Mouse (Mus musculus): ENCODE measurements around the gene Lsamp. TPM values are rescaled to one million over a fixed set of nuclear protein-coding genes. Genes with fewer than 3 reads are reported as not detected.

Lsamp gene
- total and polyA plus RNA-seq, 2 experiments = 0.07 to 0.37 TPM

DNA sequence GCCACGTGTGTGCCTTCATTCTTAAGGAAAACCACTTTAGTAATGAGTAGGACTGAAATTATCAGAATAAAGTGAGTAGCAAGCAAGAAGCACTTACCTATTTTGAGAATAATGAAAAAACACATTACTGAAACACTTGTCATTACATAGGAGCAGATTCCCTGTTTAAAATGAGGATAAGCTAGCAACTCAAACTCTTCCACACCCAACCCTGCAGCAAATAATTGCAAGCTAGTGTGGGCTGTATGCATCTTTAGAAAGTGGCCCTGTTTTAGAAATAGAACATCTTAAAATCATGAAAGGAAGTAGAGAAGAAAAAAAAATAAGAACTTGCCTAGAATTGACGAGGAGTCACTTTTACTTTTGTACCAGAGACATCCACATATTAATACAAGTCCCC, 1057.5 kb downstream of the Lsamp start:
- no peak overlapping the region for H3K9ac ChIP-seq (ENCODE audit: low read depth, low read length)
- no peaks in the 10 kb centered on the region for H3K36me3 ChIP-seq (ENCODE audit: control insufficient read depth, insufficient read depth, low read length)
- TF ChIP-seq POLR2A (IDR thresholded peaks at IDR 0.05; ENCODE audit: extremely low read depth, insufficient read depth, low read length) (no peak), CTCF (IDR thresholded peaks at IDR 0.05; ENCODE audit: low read depth, low read length) (no peak)
- no peak for DNase-seq (ENCODE audit: extremely low read depth, low read depth, low spot score)
- H3K27me3 ChIP-seq (ENCODE audit: control insufficient read depth, insufficient read depth, low read length) = no peaks in the 10 kb centered on the region
- H3K4me3 ChIP-seq (ENCODE audit: insufficient read depth, low read depth, low read length) = no peak overlapping the region
- no peaks in the 10 kb centered on the region for H3K79me2 ChIP-seq (ENCODE audit: control insufficient read depth, insufficient read depth, low read length)
- 62% methylated on average over 2 of the region's 2 CpGs for WGBS
- H3K27ac ChIP-seq (replicated peaks; ENCODE audit: insufficient read depth, low read depth, low read length) = no peak overlapping the region
- H3K4me1 ChIP-seq (ENCODE audit: control insufficient read depth, insufficient read depth, low read length) = no peaks in the 10 kb centered on the region

DNA sequence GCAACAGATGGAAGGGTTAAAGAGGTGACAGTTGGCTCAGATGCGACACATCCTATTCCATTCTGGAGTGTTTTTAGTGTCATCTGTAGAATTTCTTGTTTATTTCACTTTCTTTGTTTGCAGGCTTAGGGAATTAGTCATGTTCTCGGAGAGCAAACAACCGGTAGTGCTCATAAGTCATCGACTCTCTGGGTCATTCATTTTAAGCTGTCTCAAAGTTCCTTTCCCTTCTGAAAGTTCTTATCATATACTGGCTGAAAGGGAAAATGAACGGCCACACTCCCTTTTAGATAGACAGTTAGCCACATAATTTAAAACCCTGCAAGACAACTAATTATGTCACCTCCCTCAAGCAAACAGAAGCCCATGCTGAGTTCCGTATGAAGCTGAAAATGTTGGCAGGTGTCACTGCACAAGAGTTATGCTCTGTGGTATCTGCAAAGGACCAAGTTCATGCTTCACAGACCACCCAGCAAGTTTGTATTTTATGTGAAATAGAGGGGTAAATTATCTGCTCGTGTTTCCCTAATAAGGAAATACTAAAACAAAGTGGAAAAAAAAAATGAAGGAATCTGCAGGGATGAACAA, 1079.2 kb downstream of the Lsamp start:
- TF ChIP-seq POLR2A (IDR thresholded peaks at IDR 0.05; ENCODE audit: extremely low read depth, insufficient read depth, low read length) (no peak), CTCF (IDR thresholded peaks at IDR 0.05; ENCODE audit: low read depth, low read length) (no peak)
- Histone ChIP-seq H3K27ac (replicated peaks; ENCODE audit: insufficient read depth, low read depth, low read length) (no peak overlapping the region), H3K4me3 (ENCODE audit: insufficient read depth, low read depth, low read length) (no peak overlapping the region), H3K79me2 (ENCODE audit: control insufficient read depth, insufficient read depth, low read length) (no peaks in the 10 kb centered on the region), H3K36me3 (ENCODE audit: control insufficient read depth, insufficient read depth, low read length) (no peaks in the 10 kb centered on the region), H3K4me1 (ENCODE audit: control insufficient read depth, insufficient read depth, low read length) (no peaks in the 10 kb centered on the region), H3K27me3 (ENCODE audit: control insufficient read depth, insufficient read depth, low read length) (no peaks in the 10 kb centered on the region), H3K9ac (ENCODE audit: low read depth, low read length) (no peak overlapping the region)
- 61% methylated on average over 7 of the region's 7 CpGs for WGBS
- no peak for DNase-seq (ENCODE audit: extremely low read depth, low read depth, low spot score)

DNA sequence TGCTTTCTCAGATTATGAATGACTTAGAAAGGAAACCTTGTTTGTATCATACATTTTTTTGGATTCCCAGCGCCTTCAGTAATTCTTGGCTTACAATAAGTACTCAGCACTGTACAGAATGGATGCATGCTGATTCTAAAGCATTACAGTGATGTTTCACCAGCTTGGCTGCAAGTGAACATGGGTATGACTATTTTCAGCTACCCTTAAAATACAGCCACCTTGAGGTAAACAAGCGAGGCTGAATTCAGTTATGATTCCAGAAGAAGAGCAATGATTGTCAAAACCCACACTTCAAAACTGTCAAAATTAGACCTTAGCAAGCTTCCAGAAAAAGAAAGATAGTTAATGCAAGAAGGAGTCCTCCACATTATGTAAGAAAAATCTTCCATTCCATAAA, 1089.3 kb downstream of the Lsamp start:
- Histone ChIP-seq H3K4me3 (ENCODE audit: insufficient read depth, low read depth, low read length) (no peak overlapping the region), H3K27ac (replicated peaks; ENCODE audit: insufficient read depth, low read depth, low read length) (no peak overlapping the region), H3K4me1 (ENCODE audit: control insufficient read depth, insufficient read depth, low read length) (no peaks in the 10 kb centered on the region), H3K27me3 (ENCODE audit: control insufficient read depth, insufficient read depth, low read length) (no peaks in the 10 kb centered on the region), H3K9ac (ENCODE audit: low read depth, low read length) (no peak overlapping the region), H3K36me3 (ENCODE audit: control insufficient read depth, insufficient read depth, low read length) (no peaks in the 10 kb centered on the region), H3K79me2 (ENCODE audit: control insufficient read depth, insufficient read depth, low read length) (no peaks in the 10 kb centered on the region)
- TF ChIP-seq CTCF (IDR thresholded peaks at IDR 0.05; ENCODE audit: low read depth, low read length) = no peak
- no peak for TF ChIP-seq POLR2A (IDR thresholded peaks at IDR 0.05; ENCODE audit: extremely low read depth, insufficient read depth, low read length)
- 80% methylated on average over 2 of the region's 2 CpGs for WGBS
- DNase-seq (ENCODE audit: extremely low read depth, low read depth, low spot score) = no peak

DNA sequence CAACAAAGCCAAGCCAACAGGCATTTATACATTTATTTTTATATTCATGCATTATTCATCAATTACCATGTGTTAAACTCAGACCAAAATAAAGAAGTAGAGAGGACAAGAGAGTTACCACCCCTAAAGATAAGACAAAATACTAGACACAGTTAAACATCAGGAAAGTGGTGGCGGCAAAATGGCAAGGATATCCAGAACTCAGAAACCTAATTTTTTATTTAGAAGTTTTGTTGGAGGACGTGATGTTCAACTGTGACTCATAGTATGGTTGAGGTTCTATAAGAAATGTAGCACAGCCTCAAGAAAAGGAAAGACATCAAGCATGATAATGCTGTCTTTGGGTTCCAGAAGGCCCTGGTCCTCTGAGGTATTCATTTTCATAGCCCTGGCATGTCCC, 1104.5 kb downstream of the Lsamp start:
- Histone ChIP-seq H3K27ac (replicated peaks; ENCODE audit: insufficient read depth, low read depth, low read length) (no peak overlapping the region), H3K27me3 (ENCODE audit: control insufficient read depth, insufficient read depth, low read length) (no peaks in the 10 kb centered on the region), H3K4me1 (ENCODE audit: control insufficient read depth, insufficient read depth, low read length) (no peaks in the 10 kb centered on the region), H3K79me2 (ENCODE audit: control insufficient read depth, insufficient read depth, low read length) (no peaks in the 10 kb centered on the region), H3K9ac (ENCODE audit: low read depth, low read length) (no peak overlapping the region), H3K4me3 (ENCODE audit: insufficient read depth, low read depth, low read length) (no peak overlapping the region), H3K36me3 (ENCODE audit: control insufficient read depth, insufficient read depth, low read length) (no peaks in the 10 kb centered on the region)
- no peak for DNase-seq (ENCODE audit: extremely low read depth, low read depth, low spot score)
- 80% methylated on average over 2 of the region's 2 CpGs for WGBS
- TF ChIP-seq CTCF (IDR thresholded peaks at IDR 0.05; ENCODE audit: low read depth, low read length) = no peak
- no peak for TF ChIP-seq POLR2A (IDR thresholded peaks at IDR 0.05; ENCODE audit: extremely low read depth, insufficient read depth, low read length)

DNA sequence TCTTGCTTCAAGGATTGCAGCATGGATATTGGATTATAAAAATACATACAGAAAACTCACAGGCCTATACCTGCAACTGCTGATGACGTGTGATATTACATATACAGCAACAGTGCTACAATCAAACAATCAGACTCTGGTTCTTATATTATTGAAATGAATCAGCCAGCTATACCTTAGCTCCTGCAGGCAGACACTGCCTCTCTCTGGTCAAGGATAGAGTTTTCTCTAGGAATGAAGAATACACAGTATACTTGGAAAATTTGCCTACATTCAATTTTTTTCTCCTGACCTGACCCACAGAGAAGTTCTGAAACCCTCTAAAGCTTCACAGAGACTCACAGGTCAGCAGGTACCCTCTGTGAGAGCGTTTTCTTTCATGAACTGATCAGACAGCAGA, 1105.9 kb downstream of the Lsamp start:
- Histone ChIP-seq H3K4me1 (ENCODE audit: control insufficient read depth, insufficient read depth, low read length) (no peaks in the 10 kb centered on the region), H3K27ac (replicated peaks; ENCODE audit: insufficient read depth, low read depth, low read length) (no peak overlapping the region), H3K4me3 (ENCODE audit: insufficient read depth, low read depth, low read length) (no peak overlapping the region), H3K27me3 (ENCODE audit: control insufficient read depth, insufficient read depth, low read length) (no peaks in the 10 kb centered on the region), H3K79me2 (ENCODE audit: control insufficient read depth, insufficient read depth, low read length) (no peaks in the 10 kb centered on the region), H3K9ac (ENCODE audit: low read depth, low read length) (no peak overlapping the region), H3K36me3 (ENCODE audit: control insufficient read depth, insufficient read depth, low read length) (no peaks in the 10 kb centered on the region)
- TF ChIP-seq CTCF (IDR thresholded peaks at IDR 0.05; ENCODE audit: low read depth, low read length) = no peak
- WGBS = 61% methylated on average over 2 of the region's 2 CpGs
- no peak for DNase-seq (ENCODE audit: extremely low read depth, low read depth, low spot score)

DNA sequence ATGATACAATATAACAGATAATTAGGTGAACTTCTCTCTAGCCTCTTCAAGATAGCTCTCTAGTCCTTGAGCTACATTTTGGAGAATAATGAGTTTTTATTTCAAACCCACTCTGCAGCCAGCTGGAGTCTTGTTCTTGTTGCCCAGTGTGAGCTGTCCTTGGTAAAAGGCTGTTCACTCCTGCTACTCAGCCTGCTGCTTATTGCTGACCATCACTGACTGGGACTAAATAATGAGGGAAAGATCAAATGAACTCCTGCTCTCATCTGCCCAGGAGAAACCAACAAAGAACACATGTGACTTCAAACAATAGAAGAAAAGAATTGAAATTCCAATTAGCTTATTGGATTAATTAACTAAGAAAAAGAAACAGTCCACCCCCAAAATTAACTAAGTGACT, 1107.1 kb downstream of the Lsamp start:
- H3K9ac ChIP-seq (ENCODE audit: low read depth, low read length) = no peak overlapping the region
- H3K79me2 ChIP-seq (ENCODE audit: control insufficient read depth, insufficient read depth, low read length) = no peaks in the 10 kb centered on the region
- H3K36me3 ChIP-seq (ENCODE audit: control insufficient read depth, insufficient read depth, low read length) = no peaks in the 10 kb centered on the region
- no peaks in the 10 kb centered on the region for H3K4me1 ChIP-seq (ENCODE audit: control insufficient read depth, insufficient read depth, low read length)
- H3K27me3 ChIP-seq (ENCODE audit: control insufficient read depth, insufficient read depth, low read length) = no peaks in the 10 kb centered on the region
- H3K4me3 ChIP-seq (ENCODE audit: insufficient read depth, low read depth, low read length) = no peak overlapping the region
- H3K27ac ChIP-seq (replicated peaks; ENCODE audit: insufficient read depth, low read depth, low read length) = no peak overlapping the region
- TF ChIP-seq CTCF (IDR thresholded peaks at IDR 0.05; ENCODE audit: low read depth, low read length) (no peak), POLR2A (IDR thresholded peaks at IDR 0.05; ENCODE audit: extremely low read depth, insufficient read depth, low read length) (no peak)
- no peak for DNase-seq (ENCODE audit: extremely low read depth, low read depth, low spot score)
